Mouse (Mus musculus) stomach, postnatal 0 days (tissue): ENCODE measurements around the gene Leng1. TPM values are rescaled to one million over a fixed set of nuclear protein-coding genes. Genes with fewer than 3 reads are reported as not detected.

Source experiments
- ATAC-seq: fragments of 200-750 bp; cut with Nextera tagmentation; 2 replicates; pipeline ENCODE4 v1.8.0; 2017; ENCODE audit not compliant: low FRiP score, low TSS enrichment
- DNase-seq: peaks from one replicate; pipeline ENCODE4 v3.0.0-alpha.2; 2016; ENCODE audit warnings: low spot score
- H3K27ac ChIP-seq: fragments of 300-500 bp; sonication (generic); replicated peaks from 2 replicates; pipeline ENCODE4 v1.5.1; 2014; ENCODE audit warnings: mild to moderate bottlenecking, control low read depth
- H3K27me3 ChIP-seq: fragments of 300-500 bp; sonication (generic); 2 replicates; pipeline ENCODE4 v1.6.1; 2014; ENCODE audit warnings: low read length; ENCODE audit not compliant: control insufficient read depth, insufficient read depth
- H3K36me3 ChIP-seq: fragments of 300-500 bp; sonication (generic); 2 replicates; pipeline ENCODE4 v1.6.1; 2014; ENCODE audit warnings: low read length, mixed read lengths; ENCODE audit not compliant: control insufficient read depth, insufficient read depth
- H3K4me1 ChIP-seq: fragments of 300-500 bp; sonication (generic); replicated peaks from 2 replicates; pipeline ENCODE4 v1.6.1; 2014; ENCODE audit warnings: antibody characterized with exemption; ENCODE audit not compliant: control insufficient read depth, insufficient read depth
- H3K4me2 ChIP-seq: fragments of 300-500 bp; sonication (generic); replicated peaks from 2 replicates; pipeline ENCODE4 v1.6.1; 2014; ENCODE audit warnings: low read depth, mild to moderate bottlenecking, control low read depth, moderate library complexity
- H3K4me3 ChIP-seq: fragments of 300-500 bp; sonication (generic); 2 replicates; pipeline ENCODE4 v1.5.1; 2014; ENCODE audit warnings: low read depth, low read length, control low read depth
- H3K9ac ChIP-seq: fragments of 300-500 bp; sonication (generic); 2 replicates; pipeline ENCODE4 v1.6.1; 2014; ENCODE audit warnings: mild to moderate bottlenecking, low read length, control low read depth, mixed read lengths
- H3K9me3 ChIP-seq: fragments of 300-500 bp; sonication (generic); 2 replicates; pipeline ENCODE4 v1.6.1; 2016; ENCODE audit warnings: low read length; ENCODE audit not compliant: control insufficient read depth
- CTCF ChIP-seq: IDR thresholded peaks from 2 replicates; pipeline ENCODE4 v1.5.1; 2016; ENCODE audit warnings: antibody characterized with exemption, low read depth, mild to moderate bottlenecking, moderate library complexity
- EP300 ChIP-seq: optimal IDR thresholded peaks from 2 replicates; pipeline ENCODE3; 2016; ENCODE audit warnings: antibody characterized with exemption
- WGBS: fragments of 180-500 bp; shearing (Covaris S2); extraction: QIAGEN DNeasy Blood & Tissue Kit; methylation state at CpG from one replicate; pipeline ENCODE4 v1.1.7; 2014; 5-methylcytosine and 5-hydroxymethylcytosine counted together
- polyA plus RNA-seq: library from polyadenylated mRNA; unstranded; fragments of >200 nt; fragmentation: Nextera tagmentation; extraction: Ambion mirVana; gene quantifications from 2 replicates; pipeline ENCODE4 v1.2.1, GENCODE M21; 2015

Gene Leng1
- polyA plus RNA-seq, 1 experiment from 2014 or later = 11.7 TPM

DNA sequence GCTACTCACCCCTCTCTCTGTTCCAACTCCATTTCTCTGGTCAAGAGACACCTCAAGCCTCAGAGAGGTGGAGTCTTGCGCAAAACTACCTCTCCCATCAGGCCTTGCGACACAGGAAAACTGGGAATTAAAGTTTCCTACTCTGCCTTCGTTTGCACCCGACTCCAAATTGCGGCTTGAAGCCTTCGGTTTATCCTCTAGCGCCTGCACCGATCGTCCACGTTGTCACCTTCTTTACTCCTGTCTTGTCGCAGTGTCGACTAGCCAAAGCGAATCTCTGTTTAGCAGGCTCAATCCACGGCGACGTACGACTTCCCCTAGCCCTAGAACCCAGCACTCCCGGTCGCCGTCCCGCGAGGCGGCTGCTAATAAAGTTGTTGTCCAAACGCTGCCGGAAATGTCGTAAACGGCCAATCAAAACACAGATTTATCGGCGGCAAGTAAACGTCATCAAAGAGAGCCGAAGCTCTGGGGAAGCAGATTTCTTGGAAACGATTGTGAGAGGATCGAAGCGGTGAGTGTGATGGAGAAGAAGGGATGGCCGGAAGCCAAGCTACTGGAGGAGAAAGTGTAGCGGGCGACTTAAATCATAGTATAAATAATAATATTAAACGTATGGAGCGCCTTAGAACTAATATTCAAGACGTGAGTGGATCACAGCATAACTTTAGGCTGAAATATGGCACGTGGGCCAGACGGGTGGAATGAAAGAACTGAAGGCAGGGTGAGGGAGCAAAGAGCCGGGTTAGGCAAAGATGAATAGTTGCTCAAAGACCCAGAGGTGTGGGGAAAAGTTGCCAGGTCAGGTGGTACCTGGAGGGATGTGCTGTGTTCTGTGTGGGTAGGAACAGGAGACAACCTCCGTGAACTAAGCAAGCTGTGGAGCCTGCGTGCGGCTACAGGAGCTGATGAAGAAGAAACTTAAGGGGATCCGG lies 35.8 kb downstream of the Leng1 start, which contains the start of the genes Tfpt and Prpf31:
Tfpt (minus strand) TSS at position 387 of the 935 bp plus-strand sequence.
Prpf31 (plus strand) TSS at position 443 of the 935 bp plus-strand sequence.
- 1% methylated on average over 47 of the region's 47 CpGs for WGBS
- H3K4me2 ChIP-seq = peak within 1 kb of the TSS; percentile 92
- peaks cover 8% of the 10 kb centered on the region for H3K4me1 ChIP-seq
- H3K4me3 ChIP-seq = peak within 1 kb of the TSS; percentile 56
- peak; percentile 91 for DNase-seq
- H3K9me3 ChIP-seq = no peaks in the 10 kb centered on the region
- H3K27ac ChIP-seq = peak within 1 kb of the TSS; percentile 91
- no peaks in the 10 kb centered on the region for H3K27me3 ChIP-seq
- peaks cover 2% of the 10 kb centered on the region; the same call in 1 of the 2 replicates for H3K36me3 ChIP-seq
- peak; percentile 91 for ATAC-seq
- peak within 1 kb of the TSS; percentile 66 for H3K9ac ChIP-seq
- TF ChIP-seq EP300 (no peak), CTCF (no peak)

- WGBS = 28% methylated on average over 4 of the region's 4 CpGs
- ATAC-seq = 0 out of 2 replicates have a peak, but pooled peaks have one; percentile 16
- Histone ChIP-seq H3K9me3 (no peaks in the 10 kb centered on the region), H3K4me2 (peak overlapping the region; percentile 92), H3K9ac (peak overlapping the region; percentile 66), H3K4me3 (peak overlapping the region; percentile 56), H3K27me3 (no peaks in the 10 kb centered on the region), H3K36me3 (peaks cover 9% of the 10 kb centered on the region), H3K4me1 (peaks cover 8% of the 10 kb centered on the region), H3K27ac (no peak overlapping the region; the same call in 1 of the 2 replicates)
- TF ChIP-seq EP300 (no peak), CTCF (no peak)
- DNase-seq = no peak
Observed at GRCm38 (mm10) chr7:3629030-3629429, 36.6 kb downstream of the Leng1 start.

- Histone ChIP-seq H3K9me3 (no peaks in the 10 kb centered on the region), H3K27me3 (no peaks in the 10 kb centered on the region), H3K36me3 (peaks cover 6% of the 10 kb centered on the region; the same call in 1 of the 2 replicates), H3K9ac (peak within 1 kb of the TSS; percentile 84), H3K4me1 (no peaks in the 10 kb centered on the region), H3K27ac (peak within 1 kb of the TSS; percentile 81), H3K4me3 (peak within 1 kb of the TSS; percentile 71), H3K4me2 (peak within 1 kb of the TSS; percentile 82)
- WGBS = under 1% methylated on average over 32 of the region's 32 CpGs
- DNase-seq (peak; percentile 92), ATAC-seq (peak; percentile 98)
- TF ChIP-seq EP300 = no peak
- no peak for TF ChIP-seq CTCF
Observed at GRCm38 (mm10) chr7:3617242-3617995, 48.2 kb downstream of the Leng1 start, which contains the start of gene Ndufa3. Ndufa3 (plus strand) TSS chr7:3617373.

- peaks cover 6% of the 10 kb centered on the region; the same call in 1 of the 2 replicates for H3K36me3 ChIP-seq
- no peaks in the 10 kb centered on the region for H3K9me3 ChIP-seq
- H3K4me1 ChIP-seq = no peaks in the 10 kb centered on the region
- H3K4me2 ChIP-seq = peak overlapping the region; percentile 82; the same call in 1 of the 2 replicates
- peak; percentile 69 for TF ChIP-seq CTCF
- TF ChIP-seq EP300 = no peak
- no peaks in the 10 kb centered on the region for H3K27me3 ChIP-seq
- peak overlapping the region; percentile 71 for H3K4me3 ChIP-seq
- no peak overlapping the region for H3K9ac ChIP-seq
- no peak for DNase-seq
- no peak for ATAC-seq
- WGBS = 41% methylated on average over 6 of the region's 6 CpGs
- no peak overlapping the region for H3K27ac ChIP-seq
Observed at GRCm38 (mm10) chr7:3616389-3617241, 49.0 kb downstream of the Leng1 start.

DNA sequence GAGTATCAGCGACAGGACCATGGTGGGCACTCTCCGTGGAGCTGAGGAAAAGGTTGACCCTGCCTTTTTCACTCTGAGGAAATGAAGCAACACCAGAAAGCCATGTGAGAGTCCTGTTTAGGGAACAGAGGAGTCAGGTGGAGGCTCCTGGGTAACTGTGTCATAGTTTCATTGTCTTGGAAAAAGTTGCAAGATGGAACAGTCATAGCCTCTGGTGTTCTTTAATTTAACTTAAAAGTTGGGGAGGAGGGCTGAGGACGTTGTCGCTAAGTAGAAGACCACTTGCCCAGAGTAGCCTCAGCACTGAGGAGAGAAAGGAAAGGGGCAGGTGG lies 49.6 kb downstream of the Leng1 start, which contains the start of gene Oscar:
Oscar (minus strand) TSS at position 101 of the 332 bp plus-strand sequence.
- Histone ChIP-seq H3K27me3 (no peaks in the 10 kb centered on the region), H3K4me2 (peak within 1 kb of the TSS; percentile 82; the same call in 1 of the 2 replicates), H3K9me3 (no peaks in the 10 kb centered on the region), H3K27ac (no peak within 1 kb of the TSS), H3K36me3 (peaks cover 6% of the 10 kb centered on the region; the same call in 1 of the 2 replicates), H3K4me3 (peak within 1 kb of the TSS; percentile 71), H3K4me1 (no peaks in the 10 kb centered on the region), H3K9ac (no peak within 1 kb of the TSS)
- TF ChIP-seq EP300 (no peak), CTCF (no peak)
- no peak for ATAC-seq
- no peak for DNase-seq
- WGBS = 84% methylated on average over 4 of the region's 4 CpGs
